10 mouse cellular contexts compared by ENCODE assay signal in genomic region chr13:30966507-30966911, GRCm38 (mm10). TPM values are rescaled to one million over a fixed set of nuclear protein-coding genes. Genes with fewer than 3 reads are reported as not detected.
DNase-seq lines count a peak whose midpoint lies in the region; ATAC-seq lines count a peak whose summit lies in the region.
"Had no signal": no experiment of that assay in that cellular context is flagged by ENCODE, and none has a peak within 500 bp of the region (broad histone marks: within the 10 kb centered on the region; RNA-seq: fewer than 3 reads in every experiment).

No protein-coding gene starts in this region.

- peak; percentile 92 for ATAC-seq in embryonic facial prominence, embryonic 14.5 days (ENCODE audit: low read depth)
- ATAC-seq in intestine, embryonic 15.5 days, result peak; percentile 84
- peak; percentile 43 for ATAC-seq in neural tube, embryonic 15.5 days (ENCODE audit: low FRiP score)
- ATAC-seq: Patski had no signal

- peaks cover 15% of the 10 kb centered on the region for H3K4me1 ChIP-seq in embryonic facial prominence, embryonic 14.5 days (ENCODE audit: control insufficient read depth, insufficient read depth, low read length)
- peaks cover 12% of the 10 kb centered on the region for H3K4me1 ChIP-seq in intestine, embryonic 15.5 days (replicated peaks)
- peaks cover 10% of the 10 kb centered on the region for H3K4me1 ChIP-seq in neural tube, embryonic 15.5 days

- peak overlapping the region; percentile 17; the same call in 1 of the 2 replicates for H3K9ac ChIP-seq in embryonic facial prominence, embryonic 14.5 days (ENCODE audit: low read depth, low read length)
- H3K9ac ChIP-seq in intestine, embryonic 15.5 days, result no peak overlapping the region
- no peak overlapping the region for H3K9ac ChIP-seq in neural tube, embryonic 15.5 days (replicated peaks)
- H3K9ac ChIP-seq: liver, embryonic 15.5 days had no signal

- 3% methylated on average over 10 of the region's 10 CpGs for WGBS in embryonic facial prominence, embryonic 14.5 days
- 21% methylated on average over 10 of the region's 10 CpGs for WGBS in intestine, embryonic 15.5 days
- 5% methylated on average over 10 of the region's 10 CpGs for WGBS in neural tube, embryonic 15.5 days

- no peaks in the 10 kb centered on the region for H3K27me3 ChIP-seq in embryonic facial prominence, embryonic 14.5 days (replicated peaks; ENCODE audit: control insufficient read depth, insufficient read depth, low read length)
- no peaks in the 10 kb centered on the region for H3K27me3 ChIP-seq in intestine, embryonic 15.5 days (replicated peaks)
- H3K27me3 ChIP-seq in neural tube, embryonic 15.5 days (replicated peaks), result no peaks in the 10 kb centered on the region
- H3K27me3 ChIP-seq: liver, embryonic 15.5 days; Patski had no signal

- H3K4me3 ChIP-seq in embryonic facial prominence, embryonic 14.5 days (ENCODE audit: low read depth, low read length), result no peak overlapping the region
- H3K4me3 ChIP-seq in intestine, embryonic 15.5 days (replicated peaks), result no peak overlapping the region
- no peak overlapping the region for H3K4me3 ChIP-seq in neural tube, embryonic 15.5 days (replicated peaks)
- H3K4me3 ChIP-seq: liver, embryonic 15.5 days had no signal

- DNase-seq in left cerebral cortex, postnatal 4 days, result peak; percentile 78
- DNase-seq in left cerebral cortex, postnatal 14 days (ENCODE audit: low spot score in 2 of 2), result no peak
- peak; percentile 84 for DNase-seq in embryonic facial prominence, embryonic 14.5 days (ENCODE audit: low spot score)
- no peak for DNase-seq in spleen, adult 18-20 months
- DNase-seq in layer of hippocampus, adult 11-12 months (ENCODE audit: low spot score), result no peak
- DNase-seq in adrenal gland, postnatal 4 days (ENCODE audit: low spot score in 2 of 2), result no peak

- H3K36me3 ChIP-seq in embryonic facial prominence, embryonic 14.5 days (ENCODE audit: control insufficient read depth, insufficient read depth, low read length), result no peaks in the 10 kb centered on the region
- H3K36me3 ChIP-seq in intestine, embryonic 15.5 days, result no peaks in the 10 kb centered on the region
- H3K36me3 ChIP-seq in neural tube, embryonic 15.5 days, result no peaks in the 10 kb centered on the region
- H3K36me3 ChIP-seq: liver, embryonic 15.5 days had no signal

- H3K4me2 ChIP-seq in embryonic facial prominence, embryonic 14.5 days (ENCODE audit: low read depth, low read length), result peak overlapping the region; percentile 43
- H3K4me2 ChIP-seq in intestine, embryonic 15.5 days (replicated peaks), result 0 out of 2 replicates have a peak overlapping the region, but pooled peaks have one; percentile 17
- peak overlapping the region; percentile 44 for H3K4me2 ChIP-seq in neural tube, embryonic 15.5 days
- H3K4me2 ChIP-seq: liver, embryonic 15.5 days had no signal

- peak overlapping the region; percentile 33; the same call in 1 of the 2 replicates for H3K27ac ChIP-seq in embryonic facial prominence, embryonic 14.5 days (replicated peaks; ENCODE audit: low read depth, low read length)
- 0 out of 2 replicates have a peak overlapping the region, but pooled peaks have one; percentile 40 for H3K27ac ChIP-seq in intestine, embryonic 15.5 days
- no peak overlapping the region for H3K27ac ChIP-seq in neural tube, embryonic 15.5 days (replicated peaks)
- H3K27ac ChIP-seq: liver, embryonic 15.5 days had no signal

- H3K9me3 ChIP-seq in embryonic facial prominence, embryonic 14.5 days (ENCODE audit: control insufficient read depth, low read length), result no peaks in the 10 kb centered on the region
- H3K9me3 ChIP-seq in intestine, embryonic 15.5 days, result no peaks in the 10 kb centered on the region
- H3K9me3 ChIP-seq in neural tube, embryonic 15.5 days (replicated peaks), result no peaks in the 10 kb centered on the region
- H3K9me3 ChIP-seq: liver, embryonic 15.5 days had no signal

- intact Hi-C loops in left cerebral cortex, postnatal 4 days (cut with DNase I), result no loop called here
- intact Hi-C loops in left cerebral cortex, postnatal 14 days (cut with DNase I), result no loop called here

RNA-seq across cellular contexts. Expression of gene Exoc2, which starts 7.4 kb away (rescaled TPM):
- total RNA-seq in left cerebral cortex, postnatal 4 days (2021), result 10 to 100 TPM; 62.9 to 66.2 TPM
- total RNA-seq in left cerebral cortex, postnatal 14 days (2021), result 10 to 100 TPM; 41.6 to 41.8 TPM
- 26.8 and 32.8 TPM in 2 replicates for polyA plus RNA-seq in embryonic facial prominence, embryonic 14.5 days (2014; fragmentation: Nextera tagmentation; extraction: Ambion mirVana)
- polyA plus RNA-seq in intestine, embryonic 15.5 days (2015; fragmentation: Nextera tagmentation; extraction: Ambion mirVana), result 24.6 and 27.9 TPM in 2 replicates
- polyA plus RNA-seq in neural tube, embryonic 15.5 days (2015; fragmentation: Nextera tagmentation; extraction: Ambion mirVana), result 42.2 and 44.5 TPM in 2 replicates
- total RNA-seq in adrenal gland, postnatal 4 days (2021), result 10 to 100 TPM; 33.9 to 36.3 TPM

RNA-seq across cellular contexts. Expression of gene Gm5447, which starts 7.5 kb away (rescaled TPM):
- total RNA-seq in left cerebral cortex, postnatal 4 days (2021), result under 1 TPM; 0.20 to 0.28 TPM
- total RNA-seq in left cerebral cortex, postnatal 14 days (2021), result under 1 TPM in 1 of 2 experiments, not detected in 1; 0.20 TPM
- polyA plus RNA-seq in embryonic facial prominence, embryonic 14.5 days (2014; fragmentation: Nextera tagmentation; extraction: Ambion mirVana), result 0.10 TPM in 1 of 2 replicates, not detected in the other
- polyA plus RNA-seq in intestine, embryonic 15.5 days (2015; fragmentation: Nextera tagmentation; extraction: Ambion mirVana), result 0.13 and 0.30 TPM in 2 replicates
- polyA plus RNA-seq in neural tube, embryonic 15.5 days (2015; fragmentation: Nextera tagmentation; extraction: Ambion mirVana), result 0.13 TPM in 1 of 2 replicates, not detected in the other
- under 1 TPM; 0.28 to 0.39 TPM for total RNA-seq in adrenal gland, postnatal 4 days (2021)

RNA-seq across cellular contexts. Expression of gene Hus1b, which starts 18.9 kb away (rescaled TPM):
- total RNA-seq in left cerebral cortex, postnatal 4 days (2021), result 1 to 10 TPM; 1.0 to 1.2 TPM
- under 1 TPM; 0.47 to 0.59 TPM for total RNA-seq in left cerebral cortex, postnatal 14 days (2021)
- polyA plus RNA-seq in embryonic facial prominence, embryonic 14.5 days (2014; fragmentation: Nextera tagmentation; extraction: Ambion mirVana), result not detected in 2 replicates
- polyA plus RNA-seq in intestine, embryonic 15.5 days (2015; fragmentation: Nextera tagmentation; extraction: Ambion mirVana), result not detected in 2 replicates
- not detected in 2 replicates for polyA plus RNA-seq in neural tube, embryonic 15.5 days (2015; fragmentation: Nextera tagmentation; extraction: Ambion mirVana)
- total RNA-seq in adrenal gland, postnatal 4 days (2021), result under 1 TPM; 0.51 to 0.59 TPM
- polyA plus RNA-seq: liver, embryonic 15.5 days; Patski had no signal

Comparison
In these comparisons a context has a peak if more than half of its experiments do, and no peak if none do; other contexts are left out.
1. DNase-seq: peak in left cerebral cortex, postnatal 4 days (single experiment) and embryonic facial prominence, embryonic 14.5 days (single experiment); none in left cerebral cortex, postnatal 14 days (0 of 2), spleen, adult 18-20 months (0 of 2), layer of hippocampus, adult 11-12 months (single experiment) and adrenal gland, postnatal 4 days (0 of 2).
2. Peak in every context shown above with its lines, with median percentiles within 50 percentile points of each other: ATAC-seq and H3K4me2 ChIP-seq.